Mouse (Mus musculus): ENCODE data around the gene Tnfrsf4.

GRCm38 (mm10) chr4:156058826-156059225 lies 45.2 kb downstream of the Tnfrsf4 start:
- TF ChIP-seq CTCF (IDR thresholded peaks at IDR 0.05; ENCODE audit: extremely low read depth, insufficient read depth, insufficient read length, insufficient replicate concordance) (no peak), POLR2A (IDR thresholded peaks at IDR 0.05; ENCODE audit: low read depth, low read length) (no peak)

Measured in spleen, adult 2 months (tissue).